22 mouse cellular contexts compared by ENCODE assay signal in the genomic region with DNA sequence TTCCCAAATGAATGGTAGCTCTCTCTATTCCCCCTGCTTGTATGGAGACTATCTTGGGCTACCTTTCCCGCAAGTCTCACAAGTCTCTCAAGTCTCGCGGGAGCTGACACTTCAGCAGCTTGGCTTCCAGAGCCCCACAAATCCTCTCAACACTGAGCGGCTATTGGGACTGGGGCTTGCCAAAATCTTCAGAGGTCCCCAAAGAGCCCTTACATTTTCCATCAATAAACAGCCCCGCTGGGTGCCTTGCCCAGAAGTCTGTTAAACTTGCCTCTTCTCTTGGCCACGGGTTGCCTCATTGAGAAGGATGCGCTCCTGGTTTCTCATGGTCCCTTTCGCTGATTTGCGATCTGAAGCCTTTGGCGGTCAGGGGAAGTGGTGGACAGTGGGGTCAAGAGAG. TPM values are rescaled to one million over a fixed set of nuclear protein-coding genes. Genes with fewer than 3 reads are reported as not detected.
"Had no signal": no experiment of that assay in that cellular context is flagged by ENCODE, and none has a peak within 500 bp of the region (broad histone marks: within the 10 kb centered on the region; RNA-seq: fewer than 3 reads in every experiment).

No protein-coding gene starts in this region.

- H3K36me3 ChIP-seq: midbrain, embryonic 10.5 days; midbrain, embryonic 12.5 days; neural tube, embryonic 12.5 days; stomach, embryonic 15.5 days had no signal

- H3K9ac ChIP-seq: lung, embryonic 14.5 days; midbrain, embryonic 12.5 days; neural tube, embryonic 12.5 days; stomach, embryonic 15.5 days had no signal

- H3K27me3 ChIP-seq: midbrain, embryonic 12.5 days; neural tube, embryonic 12.5 days; stomach, embryonic 15.5 days had no signal

- ATAC-seq: midbrain, embryonic 16.5 days had no signal

- H3K4me1 ChIP-seq: midbrain, embryonic 10.5 days; midbrain, embryonic 12.5 days; neural tube, embryonic 12.5 days; stomach, embryonic 15.5 days had no signal

- H3K27ac ChIP-seq: midbrain, embryonic 10.5 days; midbrain, embryonic 12.5 days; neural tube, embryonic 12.5 days; stomach, embryonic 15.5 days; stomach, postnatal 0 days had no signal

- H3K4me3 ChIP-seq: midbrain, embryonic 10.5 days; midbrain, embryonic 12.5 days; myocyte; neural tube, embryonic 12.5 days; stomach, embryonic 15.5 days had no signal

- H3K4me2 ChIP-seq: lung, embryonic 14.5 days; midbrain, embryonic 12.5 days; neural tube, embryonic 12.5 days; stomach, embryonic 15.5 days had no signal

- H3K9me3 ChIP-seq: midbrain, embryonic 10.5 days; midbrain, embryonic 12.5 days; neural tube, embryonic 12.5 days; stomach, embryonic 15.5 days had no signal

- DNase-seq: lung, adult 18-20 months; lung, embryonic 14.5 days; lung, postnatal 10 days; lung, postnatal 4 days; midbrain, embryonic 14.5 days; right cerebral cortex, postnatal 14 days; thymus, adult 2 months; thymus, postnatal 25 days; thymus, postnatal 4 days had no signal

RNA-seq across cellular contexts. Expression of a gene that starts 25.6 kb away (rescaled TPM):
- total RNA-seq: megakaryocyte, adult 5-6 weeks; megakaryocyte-erythroid progenitor cell, adult 5-6 weeks; neutrophil, adult 5-6 weeks had no signal
- polyA plus RNA-seq: midbrain, embryonic 10.5 days; midbrain, embryonic 12.5 days; midbrain, embryonic 14.5 days; midbrain, embryonic 16.5 days; neural tube, embryonic 12.5 days; neural tube, embryonic 14.5 days; spleen, adult 2 months; stomach, embryonic 15.5 days; stomach, postnatal 0 days; testis, adult 2 months; thymus, adult 2 months had no signal
